Mouse (Mus musculus) hindbrain, embryonic 12.5 days (tissue): ENCODE measurements around the gene Kcnj4. TPM values are rescaled to one million over a fixed set of nuclear protein-coding genes. Genes with fewer than 3 reads are reported as not detected.

Experiments used
- ATAC-seq: fragments of 200-750 bp; cut with Nextera tagmentation; 2 replicates; pipeline ENCODE4 v1.8.0; 2017; ENCODE audit warnings: moderate TSS enrichment; ENCODE audit not compliant: low FRiP score
- H3K27ac ChIP-seq: fragments of 300-500 bp; sonication (generic); 2 replicates; pipeline ENCODE4 v1.5.1; 2016; ENCODE audit warnings: mild to moderate bottlenecking
- H3K27me3 ChIP-seq: fragments of 300-500 bp; sonication (generic); 2 replicates; pipeline ENCODE4 v1.6.1; 2016; ENCODE audit warnings: mild to moderate bottlenecking
- H3K36me3 ChIP-seq: fragments of 300-500 bp; sonication (generic); 2 replicates; pipeline ENCODE4 v1.6.1; 2016; ENCODE audit warnings: mild to moderate bottlenecking
- H3K4me1 ChIP-seq: fragments of 300-500 bp; sonication (generic); 2 replicates; pipeline ENCODE4 v1.6.1; 2016
- H3K4me2 ChIP-seq: fragments of 300-500 bp; sonication (generic); replicated peaks from 2 replicates; pipeline ENCODE4 v1.6.1; 2016; ENCODE audit warnings: mild to moderate bottlenecking
- H3K4me3 ChIP-seq: fragments of 300-500 bp; sonication (generic); 2 replicates; pipeline ENCODE4 v1.5.1; 2016; ENCODE audit warnings: mild to moderate bottlenecking
- H3K9ac ChIP-seq: fragments of 300-500 bp; sonication (generic); 2 replicates; pipeline ENCODE4 v1.6.1; 2016; ENCODE audit warnings: mild to moderate bottlenecking, moderate library complexity
- H3K9me3 ChIP-seq: fragments of 300-500 bp; sonication (generic); replicated peaks from 2 replicates; pipeline ENCODE4 v1.6.1; 2016; ENCODE audit warnings: mild to moderate bottlenecking
- WGBS: fragments of 180-500 bp; shearing (Covaris S2); methylation state at CpG from one replicate; pipeline ENCODE4 v1.1.7; 2016; 5-methylcytosine and 5-hydroxymethylcytosine counted together
- polyA plus RNA-seq: library from polyadenylated mRNA; unstranded; fragments of >200 nt; fragmentation: Nextera tagmentation; extraction: Ambion mirVana; gene quantifications from 2 replicates; pipeline ENCODE4 v1.2.1, GENCODE M21; 2016

Kcnj4 gene
- polyA plus RNA-seq, 1 experiment from 2014 or later = not detected

GRCm38 (mm10) chr15:79527192-79527591 lies 22.2 kb upstream of the Kcnj4 start:
- H3K4me3 ChIP-seq = no peak overlapping the region
- WGBS = 81% methylated on average over 4 of the region's 4 CpGs
- H3K9me3 ChIP-seq = no peaks in the 10 kb centered on the region
- peaks cover 65% of the 10 kb centered on the region for H3K36me3 ChIP-seq
- no peaks in the 10 kb centered on the region for H3K4me1 ChIP-seq
- H3K9ac ChIP-seq = no peak overlapping the region
- no peaks in the 10 kb centered on the region for H3K27me3 ChIP-seq
- no peak overlapping the region for H3K27ac ChIP-seq
- H3K4me2 ChIP-seq = no peak overlapping the region
- ATAC-seq = no peak

GRCm38 (mm10) chr15:79525979-79526768 lies 21.1 kb upstream of the Kcnj4 start:
- Histone ChIP-seq H3K27ac (no peak overlapping the region), H3K4me1 (no peaks in the 10 kb centered on the region), H3K4me2 (no peak overlapping the region), H3K27me3 (no peaks in the 10 kb centered on the region), H3K4me3 (no peak overlapping the region), H3K9ac (no peak overlapping the region), H3K9me3 (no peaks in the 10 kb centered on the region), H3K36me3 (peaks cover 55% of the 10 kb centered on the region)
- no peak for ATAC-seq
- WGBS = 68% methylated on average over 9 of the region's 9 CpGs

DNA sequence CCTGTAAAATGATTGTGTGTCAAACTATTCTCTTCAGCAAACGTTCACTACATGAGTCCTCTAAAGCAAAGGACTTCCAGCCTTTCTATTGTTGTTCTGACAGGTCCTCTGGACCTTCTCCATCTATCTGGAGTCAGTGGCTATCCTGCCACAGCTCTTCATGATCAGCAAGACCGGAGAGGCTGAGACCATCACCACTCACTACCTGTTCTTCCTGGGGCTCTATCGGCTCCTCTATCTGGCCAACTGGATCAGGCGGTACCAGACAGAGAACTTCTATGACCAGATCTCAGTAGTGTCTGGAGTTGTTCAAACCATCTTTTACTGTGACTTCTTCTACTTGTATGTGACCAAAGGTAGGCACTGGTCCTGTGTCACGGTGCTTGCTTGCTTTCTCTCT lies 20.5 kb upstream of the Kcnj4 start:
- WGBS = 87% methylated on average over 5 of the region's 5 CpGs
- no peak overlapping the region for H3K4me2 ChIP-seq
- ATAC-seq = no peak
- H3K9ac ChIP-seq = no peak overlapping the region
- no peak overlapping the region for H3K27ac ChIP-seq
- no peaks in the 10 kb centered on the region for H3K9me3 ChIP-seq
- H3K4me3 ChIP-seq = no peak overlapping the region
- H3K27me3 ChIP-seq = no peaks in the 10 kb centered on the region
- H3K4me1 ChIP-seq = no peaks in the 10 kb centered on the region
- H3K36me3 ChIP-seq = peaks cover 49% of the 10 kb centered on the region

- no peak for ATAC-seq
- whole genome bisulfite sequencing = 57% methylated on average over 16 of the region's 16 CpGs
- H3K27me3 ChIP-seq = peaks cover 37% of the 10 kb centered on the region
These were observed 14.6 kb upstream of the Kcnj4 start for GRCm38 (mm10) chr15:79519400-79520220.

DNA sequence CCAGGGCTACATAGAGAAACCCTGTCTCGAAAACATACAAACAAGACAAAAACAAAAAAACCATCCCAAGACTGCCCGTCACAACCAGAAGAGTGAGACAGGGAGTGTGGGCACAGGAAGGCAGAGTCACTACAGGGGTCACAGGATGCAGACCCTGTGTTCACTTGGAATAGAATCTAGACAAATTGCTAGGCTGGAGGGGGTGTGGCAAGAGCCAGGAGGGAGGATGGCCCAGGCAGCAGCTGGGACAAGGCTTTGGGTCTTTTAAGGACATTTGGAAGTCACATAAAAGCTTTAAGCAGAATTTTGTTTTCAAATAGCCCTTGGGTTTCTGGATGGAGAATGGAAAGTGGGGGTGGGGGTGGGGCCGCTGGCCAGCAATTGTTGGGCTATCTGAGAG lies 13.5 kb upstream of the Kcnj4 start:
- no peak for ATAC-seq
- H3K27ac ChIP-seq = no peak overlapping the region
- H3K4me1 ChIP-seq = peaks cover 25% of the 10 kb centered on the region
- H3K4me2 ChIP-seq = no peak overlapping the region
- H3K36me3 ChIP-seq = no peaks in the 10 kb centered on the region
- H3K4me3 ChIP-seq = no peak overlapping the region
- H3K27me3 ChIP-seq = peaks cover 48% of the 10 kb centered on the region
- no peak overlapping the region for H3K9ac ChIP-seq
- WGBS = 89% methylated on average over 3 of the region's 3 CpGs
- no peaks in the 10 kb centered on the region for H3K9me3 ChIP-seq

More at GRCm38 (mm10) chr15:79519400-79520220, 14.6 kb upstream of the Kcnj4 start:
- Histone ChIP-seq H3K4me1 (peaks cover 18% of the 10 kb centered on the region), H3K9ac (no peak overlapping the region), H3K36me3 (no peaks in the 10 kb centered on the region), H3K9me3 (no peaks in the 10 kb centered on the region), H3K4me2 (no peak overlapping the region), H3K4me3 (no peak overlapping the region), H3K27ac (no peak overlapping the region)

- peaks cover 56% of the 10 kb centered on the region for H3K27me3 ChIP-seq
- H3K9me3 ChIP-seq = no peaks in the 10 kb centered on the region
- no peak overlapping the region for H3K27ac ChIP-seq
- H3K4me1 ChIP-seq = peaks cover 25% of the 10 kb centered on the region
- 72% methylated on average over 4 of the region's 4 CpGs for WGBS
- ATAC-seq = peak; percentile 24; the same call in 1 of the 2 replicates
- no peak overlapping the region for H3K4me3 ChIP-seq
- H3K36me3 ChIP-seq = no peaks in the 10 kb centered on the region
- H3K4me2 ChIP-seq = 0 out of 2 replicates have a peak overlapping the region, but pooled peaks have one; percentile 82
- no peak overlapping the region for H3K9ac ChIP-seq
These were observed 12.7 kb upstream of the Kcnj4 start for GRCm38 (mm10) chr15:79517710-79518109.

DNA sequence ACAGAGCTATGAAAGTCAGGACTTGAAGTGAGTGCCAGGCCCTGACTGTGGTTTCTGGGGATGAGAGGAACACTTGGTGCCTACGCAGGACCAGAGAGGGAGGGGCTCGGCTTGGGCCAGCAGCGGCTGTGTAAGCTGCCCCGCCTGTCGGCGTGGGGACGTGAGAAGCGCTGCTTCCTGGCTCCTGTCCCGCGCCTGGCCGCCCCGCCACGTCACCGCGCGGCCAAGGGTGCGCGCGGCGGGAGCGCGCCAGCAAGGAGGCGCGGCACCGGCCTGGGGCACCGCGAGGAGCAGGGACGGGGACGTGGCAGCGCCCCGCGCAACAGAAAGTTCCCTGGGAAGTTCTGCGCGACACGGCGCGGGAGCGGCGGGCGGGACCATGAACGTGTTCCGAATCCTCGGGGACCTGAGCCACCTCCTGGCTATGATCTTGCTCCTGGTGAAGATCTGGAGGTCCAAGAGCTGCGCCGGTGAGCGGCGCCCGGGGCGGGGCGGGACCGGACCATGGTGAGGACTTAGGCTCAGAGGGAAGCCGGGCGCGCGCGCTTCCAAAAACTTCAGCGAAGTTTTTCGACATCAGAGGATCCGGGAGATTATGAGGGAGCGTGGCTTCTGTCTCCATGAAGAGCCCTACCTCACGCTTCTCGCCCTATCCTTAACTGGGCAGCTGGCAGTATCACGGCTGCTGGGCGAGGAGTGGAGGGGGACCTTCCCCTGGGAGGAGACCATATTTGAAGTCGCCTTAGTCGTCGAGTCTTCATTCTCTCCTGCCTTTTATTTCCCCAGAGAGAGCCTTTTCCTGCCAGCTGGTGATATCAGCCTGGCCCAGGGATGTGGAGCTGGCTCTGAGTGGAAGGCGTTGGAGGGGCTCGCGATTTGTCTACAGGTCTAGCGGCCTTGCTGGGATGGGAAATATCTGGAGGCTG lies 11.4 kb upstream of the Kcnj4 start, which contains the start of gene Kdelr3:
Kdelr3 (plus strand) TSS at position 241 of the 926 bp plus-strand sequence.
- peaks cover 34% of the 10 kb centered on the region for H3K4me1 ChIP-seq
- H3K27me3 ChIP-seq = peaks cover 65% of the 10 kb centered on the region
- H3K27ac ChIP-seq = no peak within 1 kb of the TSS
- 1% methylated on average over 71 of the region's 71 CpGs for WGBS
- H3K9me3 ChIP-seq = no peaks in the 10 kb centered on the region
- peak within 1 kb of the TSS; percentile 59 for H3K9ac ChIP-seq
- ATAC-seq = no peak
- peak within 1 kb of the TSS; percentile 48 for H3K4me3 ChIP-seq
- no peaks in the 10 kb centered on the region for H3K36me3 ChIP-seq
- H3K4me2 ChIP-seq = peak within 1 kb of the TSS; percentile 82

DNA sequence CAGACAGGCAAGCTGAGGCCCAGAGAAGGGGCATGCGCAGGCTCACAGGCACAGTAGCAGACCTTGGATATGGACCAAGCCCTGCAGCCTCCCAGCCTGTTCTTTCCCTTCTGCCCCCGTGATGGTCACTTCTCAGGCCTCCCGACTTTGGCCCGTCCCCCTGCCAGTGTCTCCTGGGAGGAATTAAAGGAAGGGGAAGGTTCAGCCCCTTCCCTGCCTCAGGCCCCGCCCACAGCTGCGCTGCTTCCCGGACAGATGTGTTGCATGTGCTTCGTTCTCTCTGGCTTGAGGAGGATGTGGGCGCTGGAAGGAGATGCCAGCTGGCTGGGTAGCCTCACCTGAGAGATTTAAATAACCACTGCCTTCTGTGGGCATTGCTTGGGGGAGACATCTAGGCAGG lies 8.9 kb upstream of the Kcnj4 start:
- peaks cover 89% of the 10 kb centered on the region for H3K27me3 ChIP-seq
- H3K9me3 ChIP-seq = no peaks in the 10 kb centered on the region
- 10% methylated on average over 9 of the region's 9 CpGs for WGBS
- no peaks in the 10 kb centered on the region for H3K36me3 ChIP-seq
- no peak overlapping the region for H3K27ac ChIP-seq
- peaks cover 40% of the 10 kb centered on the region for H3K4me1 ChIP-seq
- no peak overlapping the region for H3K9ac ChIP-seq
- no peak overlapping the region for H3K4me2 ChIP-seq
- H3K4me3 ChIP-seq = no peak overlapping the region
- no peak for ATAC-seq

GRCm38 (mm10) chr15:79511553-79512320 lies 6.7 kb upstream of the Kcnj4 start:
- Histone ChIP-seq H3K36me3 (no peaks in the 10 kb centered on the region), H3K4me3 (peak overlapping the region; percentile 38), H3K27ac (no peak overlapping the region), H3K9ac (0 out of 2 replicates have a peak overlapping the region, but pooled peaks have one; percentile 41), H3K4me1 (peaks cover 30% of the 10 kb centered on the region), H3K27me3 (peaks cover 93% of the 10 kb centered on the region), H3K9me3 (no peaks in the 10 kb centered on the region), H3K4me2 (peak overlapping the region; percentile 72)
- peak; percentile 80 for ATAC-seq
- WGBS = under 1% methylated on average over 61 of the region's 61 CpGs

DNA sequence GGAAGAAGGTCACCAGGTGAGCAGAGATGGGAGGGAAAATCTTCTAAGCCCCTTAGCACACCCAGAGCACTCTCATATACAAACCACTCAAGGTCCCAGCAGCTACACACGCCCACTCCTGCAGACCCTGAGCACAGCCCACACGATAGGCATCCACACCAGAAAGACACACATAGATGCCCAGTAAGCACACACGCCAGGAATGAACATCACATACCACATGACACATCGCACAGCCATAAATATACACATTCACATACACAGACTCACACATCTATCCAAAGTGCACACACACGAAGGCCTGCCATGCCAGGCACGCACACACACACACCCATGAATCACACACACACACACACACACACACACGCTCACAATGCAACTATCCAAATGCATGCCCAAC lies 5.4 kb upstream of the Kcnj4 start:
- 82% methylated on average over 7 of the region's 7 CpGs for WGBS
- H3K27ac ChIP-seq = no peak overlapping the region

DNA sequence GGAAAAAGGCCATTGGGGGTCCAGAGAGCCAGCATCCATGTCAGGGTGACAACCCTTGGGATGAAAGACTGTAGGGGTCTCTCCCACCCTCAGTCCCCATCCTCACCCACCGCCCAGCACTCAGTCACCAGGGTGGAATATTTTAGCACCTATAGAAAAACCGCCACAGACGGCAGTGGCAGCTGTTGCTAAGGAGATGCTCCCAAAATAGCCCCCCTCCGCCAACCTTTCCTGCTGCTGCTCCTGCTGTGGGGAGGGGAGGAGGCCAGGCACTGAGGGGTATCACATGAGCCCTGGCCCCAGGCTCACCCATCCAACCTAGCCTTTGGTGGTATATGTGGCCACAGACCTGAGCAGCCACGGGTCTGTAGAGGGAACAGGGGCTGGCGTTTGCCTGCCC lies 5.0 kb upstream of the Kcnj4 start:
- H3K9ac ChIP-seq = no peak overlapping the region
- no peak for ATAC-seq
- H3K4me2 ChIP-seq = no peak overlapping the region

More for the DNA sequence above, 5.4 kb upstream of the Kcnj4 start:
- Histone ChIP-seq H3K9ac (no peak overlapping the region), H3K27me3 (peaks cover 93% of the 10 kb centered on the region), H3K9me3 (no peaks in the 10 kb centered on the region), H3K36me3 (no peaks in the 10 kb centered on the region), H3K4me2 (no peak overlapping the region), H3K4me3 (no peak overlapping the region), H3K4me1 (peaks cover 28% of the 10 kb centered on the region)
- no peak for ATAC-seq

More for the DNA sequence above, 5.0 kb upstream of the Kcnj4 start:
- no peak overlapping the region for H3K27ac ChIP-seq
- H3K27me3 ChIP-seq = peaks cover 93% of the 10 kb centered on the region
- H3K4me1 ChIP-seq = peaks cover 32% of the 10 kb centered on the region
- WGBS = 31% methylated on average over 6 of the region's 6 CpGs
- H3K4me3 ChIP-seq = no peak overlapping the region
- no peaks in the 10 kb centered on the region for H3K9me3 ChIP-seq
- H3K36me3 ChIP-seq = no peaks in the 10 kb centered on the region
